Mouse (Mus musculus) spleen, adult 18-20 months (tissue): ENCODE results near the gene Rsg1.
A peak's percentile ranks its signal among the peaks of the same experiment; 100 is the strongest.

ENCODE experiments used
- DNase-seq, 2 experiments: peaks; one replicate each; pipeline ENCODE4 v3.0.0; 2022; ENCODE audit warnings: mixed read lengths in 2 of 2

Rsg1 gene

GRCm38 (mm10) chr4:141213342-141213741, 414 bp upstream of the Rsg1 start:
- no peak for DNase-seq

GRCm38 (mm10) chr4:141214337-141214851, 638 bp downstream of the Rsg1 start:
- peak; percentile 39 to 60 for DNase-seq

- no peak for DNase-seq
Observed at GRCm38 (mm10) chr4:141219583-141220213, 5.9 kb downstream of the Rsg1 start.

- no peak for DNase-seq
Observed at GRCm38 (mm10) chr4:141221848-141222247, 8.1 kb downstream of the Rsg1 start.

- no peak for DNase-seq
Observed at GRCm38 (mm10) chr4:141222752-141223151, 9.0 kb downstream of the Rsg1 start.

GRCm38 (mm10) chr4:141228687-141229086, 14.9 kb downstream of the Rsg1 start:
- DNase-seq: no peak

GRCm38 (mm10) chr4:141233196-141233595, 19.4 kb downstream of the Rsg1 start:
- DNase-seq: no peak

GRCm38 (mm10) chr4:141235537-141236111, 21.9 kb downstream of the Rsg1 start:
- DNase-seq: no peak

- DNase-seq: no peak
Observed at GRCm38 (mm10) chr4:141236856-141237255, 23.1 kb downstream of the Rsg1 start.

- no peak for DNase-seq
Observed at GRCm38 (mm10) chr4:141238492-141239387, 25.0 kb downstream of the Rsg1 start.

- DNase-seq: peak; percentile 74 to 75
Observed at GRCm38 (mm10) chr4:141239388-141240125, 25.8 kb downstream of the Rsg1 start, which contains the start of gene Arhgef19. TSS of gene Arhgef19 (plus strand) at chr4:141239499.

GRCm38 (mm10) chr4:141240617-141241016, 26.9 kb downstream of the Rsg1 start:
- DNase-seq: no peak

GRCm38 (mm10) chr4:141241861-141242260, 28.1 kb downstream of the Rsg1 start:
- DNase-seq: no peak

GRCm38 (mm10) chr4:141242651-141243241, 29.0 kb downstream of the Rsg1 start:
- no peak for DNase-seq

- DNase-seq: no peak
Observed at GRCm38 (mm10) chr4:141243636-141244035, 29.9 kb downstream of the Rsg1 start.

- no peak for DNase-seq
Observed at GRCm38 (mm10) chr4:141244401-141244800, 30.6 kb downstream of the Rsg1 start.

GRCm38 (mm10) chr4:141244931-141245425, 31.2 kb downstream of the Rsg1 start:
- DNase-seq: no peak

- DNase-seq: no peak
Observed at GRCm38 (mm10) chr4:141246089-141246997, 32.6 kb downstream of the Rsg1 start.

- no peak for DNase-seq
Observed at GRCm38 (mm10) chr4:141246998-141247350, 33.2 kb downstream of the Rsg1 start.

- no peak for DNase-seq
Observed at GRCm38 (mm10) chr4:141247776-141248613, 34.2 kb downstream of the Rsg1 start.
